Mouse (Mus musculus): ENCODE data around the gene Sin3a.

The Sin3a gene

DNA sequence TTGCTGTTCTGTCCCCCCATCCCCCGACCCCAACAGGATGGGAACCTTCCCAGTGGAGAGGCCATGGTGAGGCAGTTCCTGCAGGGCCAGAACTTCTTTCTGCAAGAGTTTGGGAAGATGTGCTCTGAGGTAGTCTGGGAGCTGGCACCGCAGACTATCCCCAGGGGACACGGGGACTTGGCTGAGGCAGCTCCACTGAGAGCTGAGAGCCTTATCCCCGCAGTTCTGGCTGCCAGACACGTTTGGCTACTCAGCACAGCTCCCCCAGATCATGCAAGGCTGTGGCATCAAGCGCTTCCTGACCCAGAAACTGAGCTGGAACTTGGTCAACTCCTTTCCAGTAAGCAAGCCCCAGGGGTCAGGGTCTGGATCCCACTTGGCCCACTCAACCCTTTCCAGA lies 65.4 kb downstream of the Sin3a start:
- DNase-seq (ENCODE audit: low read depth, low spot score) = no peak

DNA sequence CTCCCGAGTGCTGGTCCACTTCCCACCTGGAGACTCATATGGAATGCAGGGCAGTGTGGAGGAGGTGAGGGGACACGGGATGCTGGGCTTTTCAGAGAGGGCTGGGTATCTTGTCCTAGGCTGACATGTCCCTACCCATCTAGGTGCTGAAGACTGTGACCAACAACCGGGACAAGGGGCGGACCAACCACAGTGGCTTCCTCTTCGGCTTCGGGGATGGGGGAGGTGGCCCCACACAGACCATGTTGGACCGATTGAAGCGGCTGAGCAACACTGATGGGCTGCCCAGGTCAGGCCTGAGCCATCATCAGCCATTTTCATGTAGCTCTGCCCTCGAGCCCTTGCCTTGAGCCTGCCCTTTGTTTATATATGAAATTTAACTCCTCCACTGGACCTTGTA lies 65.9 kb downstream of the Sin3a start:
- no peak for DNase-seq (ENCODE audit: low read depth, low spot score)

DNA sequence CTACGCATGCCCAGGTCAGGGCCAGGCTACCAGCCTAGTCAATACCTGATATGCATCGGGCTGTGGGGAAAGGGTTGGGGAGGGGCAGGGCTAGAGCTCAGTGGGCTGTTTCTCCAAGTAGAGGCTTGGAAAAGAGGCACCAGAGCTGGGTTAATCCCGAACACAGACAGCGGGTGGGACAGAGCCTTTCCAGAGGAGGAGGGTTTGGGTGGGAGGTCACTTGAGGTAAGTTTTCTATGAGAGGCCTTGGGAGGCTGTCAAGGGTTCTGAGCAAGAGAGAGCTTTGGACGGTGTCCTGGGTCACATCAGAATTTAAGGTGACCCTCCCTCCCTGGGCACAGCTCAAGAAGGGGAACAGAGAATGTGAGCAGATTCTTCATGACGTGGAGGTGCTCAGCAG lies 66.7 kb downstream of the Sin3a start:
- no peak for DNase-seq (ENCODE audit: low read depth, low spot score)

DNA sequence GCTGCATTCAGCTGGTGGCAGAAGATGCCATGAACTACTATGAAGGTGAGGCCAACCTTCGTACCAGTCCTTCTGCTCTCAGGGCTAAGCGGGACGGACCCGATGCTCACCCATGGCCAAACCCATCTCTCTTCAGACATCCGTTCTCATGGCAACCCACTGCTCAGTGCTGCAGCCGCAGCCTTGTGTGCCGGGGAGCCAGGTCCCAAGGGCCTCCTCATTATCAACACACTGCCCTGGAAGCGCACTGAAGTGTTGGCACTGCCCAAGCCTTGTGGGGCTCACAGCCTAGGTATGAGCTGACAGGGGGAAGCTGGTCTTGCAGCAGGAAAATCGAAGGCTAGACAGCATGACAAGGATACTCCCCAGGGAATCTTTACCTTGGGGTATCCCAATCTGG lies 67.3 kb downstream of the Sin3a start:
- no peak for DNase-seq (ENCODE audit: low read depth, low spot score)

DNA sequence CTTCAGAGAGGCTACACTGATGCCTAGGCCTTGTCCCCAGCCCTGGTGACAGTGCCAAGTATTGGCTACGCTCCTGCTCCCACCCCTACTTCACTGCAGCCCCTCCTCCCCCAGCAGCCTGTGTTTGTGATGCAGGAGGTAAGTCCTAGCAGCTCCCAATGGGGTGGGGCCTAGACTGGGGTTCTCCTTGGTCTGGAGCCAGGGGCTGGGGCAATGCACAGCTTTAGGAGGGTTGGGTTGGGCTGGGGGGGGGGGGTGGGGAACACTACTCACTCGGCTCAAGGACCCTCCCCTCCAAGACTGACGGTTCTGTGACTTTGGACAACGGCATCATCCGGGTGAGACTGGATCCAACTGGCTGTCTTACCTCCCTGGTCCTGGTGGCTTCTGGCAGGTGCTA lies 67.7 kb downstream of the Sin3a start:
- DNase-seq (ENCODE audit: low read depth, low spot score) = no peak

DNA sequence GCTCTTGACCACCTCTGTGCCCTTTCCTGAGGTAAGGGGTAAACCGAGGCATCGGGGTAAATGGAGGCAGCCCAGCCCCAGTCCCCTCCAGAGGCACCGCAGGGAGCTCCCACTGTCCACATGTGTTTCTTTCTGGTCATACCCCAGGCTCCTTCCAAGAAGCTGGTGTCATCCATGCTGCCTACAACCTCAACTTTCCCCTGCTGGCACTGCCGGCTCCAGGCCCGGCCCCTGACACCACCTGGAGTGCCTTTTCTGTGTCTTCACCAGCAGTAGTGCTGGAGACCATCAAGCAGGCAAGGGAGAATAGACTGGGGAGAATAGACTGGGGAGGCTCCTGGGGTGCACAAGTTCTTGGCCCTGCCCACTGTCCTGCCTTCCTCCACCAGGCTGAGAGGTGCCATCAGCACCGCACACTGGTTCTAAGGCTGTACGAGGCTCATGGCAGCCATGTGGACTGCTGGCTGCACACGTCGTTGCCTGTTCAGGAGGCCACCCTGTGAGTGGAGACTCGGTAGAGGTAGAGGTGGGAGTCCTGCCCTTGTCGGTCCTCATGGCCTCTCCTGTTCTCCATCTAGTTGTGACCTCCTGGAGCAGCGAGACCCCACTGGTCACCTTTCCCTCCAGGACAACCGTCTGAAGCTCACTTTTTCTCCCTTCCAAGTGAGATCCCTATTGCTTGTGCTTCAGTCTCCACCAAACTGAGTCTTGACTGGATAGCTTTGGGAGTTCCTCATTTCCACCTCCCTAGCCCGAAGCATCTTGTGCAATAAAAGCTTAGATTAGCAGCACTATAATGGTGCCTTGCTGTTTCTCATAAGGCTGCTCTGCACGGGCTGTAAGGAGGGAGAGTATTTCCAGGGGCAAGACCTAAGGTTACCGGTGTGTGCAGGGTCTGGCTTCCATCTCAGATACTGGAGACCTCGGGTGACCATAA lies 69.8 kb downstream of the Sin3a start:
- DNase-seq (ENCODE audit: low read depth, low spot score) = no peak

DNA sequence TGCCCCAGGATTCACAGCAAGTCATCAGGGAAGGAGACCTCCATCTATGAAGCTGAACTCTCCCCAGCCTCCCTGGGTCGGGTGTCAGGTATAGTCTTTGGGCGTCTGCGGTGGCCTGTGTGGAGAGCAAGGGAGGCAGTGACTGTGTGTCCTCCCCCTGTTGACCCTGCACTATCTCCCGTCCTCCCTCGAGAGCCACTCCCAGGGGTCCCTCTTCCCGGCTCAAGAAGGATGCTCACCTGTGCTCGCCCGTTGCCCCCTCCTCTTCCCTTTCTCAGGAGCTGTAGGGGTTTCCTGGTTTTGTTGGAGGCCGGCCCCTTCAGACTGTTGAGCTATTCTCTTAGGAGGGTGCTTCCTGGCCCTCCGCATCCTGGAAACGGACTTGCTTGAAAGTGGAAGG lies 71.4 kb downstream of the Sin3a start:
- no peak for DNase-seq (ENCODE audit: low read depth, low spot score)

DNA sequence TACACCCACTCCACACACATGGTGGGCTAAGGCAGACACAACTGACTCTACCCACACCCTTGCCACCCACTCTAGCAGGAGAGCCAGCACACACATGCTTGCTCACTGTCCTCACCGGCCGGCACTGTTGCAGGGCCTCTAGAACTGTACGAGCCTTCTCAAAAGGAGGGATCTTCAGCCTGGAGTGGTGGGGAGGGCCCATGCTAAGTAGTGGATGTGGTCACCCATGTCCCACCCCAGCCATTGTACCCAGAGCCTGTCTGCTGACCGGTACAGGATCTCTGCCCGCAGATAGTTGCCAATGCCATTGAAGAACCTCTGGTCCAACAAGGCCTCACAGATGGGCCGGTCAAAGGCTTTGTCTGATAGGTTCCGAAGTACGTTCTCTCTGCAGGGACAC lies 73.0 kb downstream of the Sin3a start:
- no peak for DNase-seq (ENCODE audit: low read depth, low spot score)

DNA sequence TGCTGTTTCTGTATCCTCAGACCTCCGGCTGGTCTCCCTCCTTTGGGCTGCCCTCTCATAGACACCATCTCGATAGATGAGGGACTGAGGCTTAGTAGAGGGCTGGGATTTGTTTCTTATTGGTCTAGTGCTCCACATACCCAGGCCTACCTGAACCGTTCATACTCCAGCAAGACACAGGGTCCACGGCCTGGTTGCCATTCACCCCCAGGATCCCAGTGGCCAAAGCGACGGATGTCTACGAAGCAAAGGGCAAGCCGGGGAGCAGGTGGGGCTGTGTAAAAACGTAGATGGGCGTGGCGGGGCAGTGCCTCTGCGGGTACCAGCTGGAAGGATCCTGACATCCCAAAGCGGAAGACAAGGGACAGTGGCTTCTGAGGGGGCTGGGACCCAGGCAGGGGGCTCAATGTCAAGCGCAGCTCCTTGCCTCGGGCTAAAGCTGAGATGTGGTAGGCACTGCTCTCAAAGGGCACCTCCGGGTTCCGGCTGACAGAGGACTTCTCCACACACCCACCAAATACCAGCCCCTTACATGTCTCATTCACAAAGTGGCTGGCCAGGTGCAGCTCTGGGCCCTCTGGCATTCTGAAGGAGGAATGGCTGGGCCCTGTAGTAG lies 74.7 kb downstream of the Sin3a start:
- no peak for DNase-seq (ENCODE audit: low read depth, low spot score)

DNA sequence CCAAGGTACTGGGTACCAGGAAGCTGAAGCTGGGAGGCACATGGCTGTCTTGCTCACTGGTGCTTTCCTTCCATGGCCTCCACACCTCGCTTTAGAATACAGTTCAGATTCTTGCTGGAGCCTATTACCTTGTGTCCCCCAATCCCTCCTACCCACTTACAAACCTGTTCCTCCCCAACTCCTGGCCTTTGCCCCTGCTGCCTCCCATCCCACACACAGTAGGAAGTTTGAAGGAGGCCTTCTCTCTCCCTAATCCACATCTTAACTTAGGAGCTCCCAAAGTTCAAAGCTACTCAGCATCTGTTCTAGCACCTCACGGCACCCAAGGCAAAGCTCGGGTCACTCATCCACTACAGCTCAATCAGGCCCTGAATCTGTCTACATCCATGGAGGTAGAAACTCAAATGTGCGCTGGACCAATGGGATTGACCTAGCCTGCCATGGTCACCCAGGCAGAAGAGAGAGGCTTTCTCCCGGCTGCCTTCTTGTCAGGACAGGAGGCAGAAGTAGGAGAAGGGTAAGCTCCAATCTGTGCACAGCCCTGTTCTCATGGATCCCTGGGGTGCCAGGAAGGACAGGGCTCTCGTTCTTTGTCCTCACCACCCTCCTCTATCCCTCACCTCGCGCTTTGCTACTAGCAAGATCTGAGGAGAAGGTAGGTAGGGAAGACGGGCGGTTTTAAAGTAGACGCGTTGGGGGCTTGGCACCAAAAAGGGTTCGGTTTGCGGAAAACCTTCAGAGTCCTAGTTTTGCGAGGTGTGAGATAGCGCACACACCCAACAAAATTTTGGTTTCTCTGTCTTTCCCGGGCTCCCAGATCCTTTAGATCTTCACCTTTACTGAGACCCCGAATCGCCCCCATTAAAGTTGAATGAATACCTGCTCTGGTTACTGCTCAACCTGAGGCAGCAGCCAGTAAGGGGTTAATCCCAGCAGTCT lies 75.6 kb downstream of the Sin3a start:
- DNase-seq (ENCODE audit: low read depth, low spot score) = no peak

DNA sequence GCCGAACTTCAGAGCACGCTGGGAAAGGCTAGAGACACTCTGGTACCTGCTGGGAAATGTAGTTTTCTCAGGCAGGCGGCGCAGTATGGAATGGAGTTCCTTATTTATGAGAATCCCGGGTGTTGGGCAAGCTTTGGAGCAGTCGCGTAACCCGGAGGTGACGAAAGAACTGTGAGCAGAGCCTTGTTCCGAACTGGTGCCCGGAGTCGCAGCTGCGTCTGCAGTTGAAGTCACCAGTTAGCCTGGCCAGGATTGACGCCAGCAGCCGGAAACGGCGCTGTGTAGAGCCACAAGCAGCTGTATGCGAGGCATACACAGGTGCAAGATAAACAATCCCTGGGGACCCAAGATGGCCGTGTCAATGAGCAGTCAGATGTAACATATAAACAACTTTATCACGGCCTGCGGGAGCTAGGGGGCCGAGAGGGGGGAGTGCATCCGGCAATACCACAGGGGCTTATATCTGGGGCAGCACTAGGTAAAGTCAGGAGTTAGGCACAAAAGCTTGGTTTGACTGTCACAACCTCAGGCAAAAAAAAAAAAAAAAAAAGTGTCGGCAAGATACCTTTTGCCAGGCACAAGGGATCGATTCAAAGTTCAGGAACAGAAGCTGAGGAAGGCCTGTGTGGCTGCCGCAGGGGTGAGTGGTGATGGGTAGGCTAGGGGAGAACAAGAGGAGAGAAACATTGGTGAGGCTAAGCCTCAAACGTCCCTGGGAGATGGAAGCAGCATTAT lies 76.5 kb downstream of the Sin3a start, which contains the start of gene Neil1:
Gene Neil1 (minus strand): TSS at position 162 of the 735 bp plus-strand sequence.
- peak; percentile 89 for DNase-seq (ENCODE audit: low read depth, low spot score)

DNA sequence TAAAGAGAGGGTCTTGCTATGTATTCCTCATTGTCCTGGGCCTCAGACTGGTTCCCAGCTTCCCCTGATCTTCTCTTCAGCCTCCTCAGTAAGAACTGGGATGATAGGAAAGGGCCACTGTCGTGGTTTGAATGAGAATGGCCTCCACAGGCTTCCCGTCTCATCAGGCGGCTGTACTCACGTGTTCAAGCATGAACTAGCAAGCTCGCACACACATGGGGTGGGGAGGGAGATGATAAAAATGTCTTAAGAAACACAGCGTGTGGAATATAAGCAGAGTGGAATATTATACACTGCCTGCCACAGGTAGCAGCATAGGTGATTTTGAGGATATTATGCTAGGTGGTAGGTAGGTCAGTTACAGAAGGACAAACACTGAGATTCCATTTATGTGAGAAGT lies 77.2 kb downstream of the Sin3a start:
- DNase-seq (ENCODE audit: low read depth, low spot score) = no peak

DNA sequence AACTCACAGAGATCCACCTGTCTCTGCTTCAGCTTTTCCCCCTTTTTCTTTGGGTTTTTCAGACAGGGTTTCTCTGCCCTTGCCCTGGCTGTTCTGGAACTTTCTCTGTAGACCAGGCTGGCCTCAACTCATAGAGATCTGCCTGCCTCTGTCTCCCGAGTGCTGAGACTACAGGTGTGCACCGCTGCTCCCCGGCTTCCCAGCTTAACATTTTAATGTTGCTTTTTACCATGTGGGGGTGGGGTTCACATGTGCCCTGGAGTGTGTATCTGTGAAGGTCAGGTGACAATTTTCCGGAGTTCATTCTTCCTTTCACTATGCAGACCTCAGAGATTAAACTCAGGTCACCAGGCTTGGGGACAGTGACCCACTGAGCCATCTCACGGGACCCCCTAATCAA lies 78.4 kb downstream of the Sin3a start:
- DNase-seq (ENCODE audit: low read depth, low spot score) = no peak

DNA sequence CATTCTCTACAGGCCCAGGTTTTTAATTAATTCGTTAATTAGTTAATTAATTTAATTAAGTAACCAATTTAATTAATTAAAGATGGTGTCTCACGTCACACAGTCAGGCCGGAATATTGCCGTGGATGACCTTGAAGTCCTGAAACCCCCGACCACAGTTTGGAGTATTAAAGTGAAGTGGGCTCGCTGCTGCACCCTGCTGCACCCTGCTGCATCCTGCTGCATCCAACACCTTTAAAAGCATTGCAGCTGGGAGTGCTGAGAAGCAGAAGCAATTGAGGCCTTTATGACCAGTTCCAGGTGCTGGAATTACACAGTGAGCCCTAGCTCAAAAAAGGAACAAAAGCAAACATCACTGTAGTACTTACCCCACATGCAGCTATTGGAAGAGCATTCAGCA lies 80.5 kb downstream of the Sin3a start:
- DNase-seq (ENCODE audit: low read depth, low spot score) = no peak

DNA sequence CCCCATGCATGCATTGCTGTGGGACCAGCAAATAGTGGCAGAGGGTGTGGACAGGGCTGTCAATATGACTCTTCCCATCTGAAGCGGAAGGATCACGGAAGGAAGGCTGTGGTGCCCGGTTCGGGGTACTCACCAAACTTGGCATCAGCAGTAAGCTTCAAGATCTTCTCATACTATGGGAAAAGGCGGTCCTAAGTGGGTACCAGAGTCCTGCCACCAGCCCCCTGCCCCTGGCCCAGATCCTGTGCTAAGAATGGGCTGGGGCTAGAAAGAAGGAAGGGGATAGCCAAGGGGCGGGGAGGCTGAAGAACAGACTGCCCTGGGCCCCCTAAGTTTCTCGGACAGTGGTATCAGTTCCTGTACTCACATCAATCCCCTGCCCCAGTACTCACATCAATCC lies 84.5 kb downstream of the Sin3a start:
- DNase-seq (ENCODE audit: low read depth, low spot score) = no peak

DNA sequence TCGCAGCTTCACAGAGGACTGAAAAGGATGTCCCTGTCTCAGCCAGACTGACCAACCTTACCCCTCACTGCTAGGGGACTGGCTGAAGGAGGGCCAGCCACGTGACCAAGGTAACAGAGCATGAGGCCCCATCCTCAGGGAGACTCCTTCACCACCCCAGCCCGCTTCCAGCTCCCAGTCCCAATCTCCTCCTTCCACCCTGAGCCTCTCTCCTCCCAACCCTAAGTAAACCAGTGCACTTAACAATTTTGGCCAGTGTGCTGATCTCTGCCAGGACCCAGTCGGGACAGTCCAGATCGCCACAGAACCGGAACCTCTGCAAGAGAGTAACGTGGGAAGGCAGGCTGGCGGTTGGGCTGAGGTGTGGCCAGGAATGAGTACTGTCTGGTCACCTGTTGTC lies 85.0 kb downstream of the Sin3a start:
- no peak for DNase-seq (ENCODE audit: low read depth, low spot score)

DNA sequence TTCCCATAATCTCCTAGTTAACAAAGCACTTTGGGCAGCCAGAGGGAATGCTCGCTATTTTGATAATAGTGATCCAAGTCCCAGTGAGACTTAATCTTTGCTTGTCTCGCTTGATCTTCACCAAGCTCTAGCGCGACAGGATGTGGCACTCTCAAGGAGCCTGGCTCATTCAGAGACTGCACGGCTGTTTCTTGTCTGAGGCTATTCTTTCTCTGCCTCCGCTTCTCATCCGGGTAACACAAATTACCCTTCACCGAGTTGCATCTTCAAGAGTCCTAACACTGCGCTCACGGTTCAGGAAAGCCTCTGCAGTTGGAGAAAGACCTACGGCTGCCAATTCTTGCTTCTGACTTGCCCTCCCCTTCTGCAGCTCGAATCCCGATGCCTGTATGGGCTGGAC lies 85.7 kb downstream of the Sin3a start:
- DNase-seq (ENCODE audit: low read depth, low spot score) = no peak

DNA sequence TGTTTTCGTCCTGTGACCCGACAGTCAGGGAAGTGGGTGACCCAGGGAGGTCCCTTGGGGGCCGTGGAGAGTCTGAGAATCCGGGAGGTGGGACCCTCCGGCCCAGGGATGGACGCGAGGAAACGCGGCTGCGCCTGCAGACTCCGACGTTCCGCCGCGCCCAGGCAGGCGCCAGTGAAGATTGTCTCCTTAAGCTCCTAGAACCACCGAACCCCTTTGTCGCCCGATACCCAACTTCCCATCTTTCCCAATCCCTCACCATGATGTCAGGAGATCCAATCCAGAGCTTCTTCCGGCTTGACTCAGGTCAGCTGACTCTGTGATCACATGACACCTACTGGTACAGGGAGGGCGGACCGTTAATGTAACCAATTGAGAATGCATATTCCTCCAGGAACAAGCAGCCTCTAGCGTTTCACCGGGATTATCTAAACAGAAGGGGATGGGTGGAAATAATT lies 86.2 kb downstream of the Sin3a start, which contains the start of gene Commd4:
Gene Commd4 (minus strand): TSS at position 319 of the 458 bp plus-strand sequence.
- DNase-seq (ENCODE audit: low read depth, low spot score) = peak; percentile 97

DNA sequence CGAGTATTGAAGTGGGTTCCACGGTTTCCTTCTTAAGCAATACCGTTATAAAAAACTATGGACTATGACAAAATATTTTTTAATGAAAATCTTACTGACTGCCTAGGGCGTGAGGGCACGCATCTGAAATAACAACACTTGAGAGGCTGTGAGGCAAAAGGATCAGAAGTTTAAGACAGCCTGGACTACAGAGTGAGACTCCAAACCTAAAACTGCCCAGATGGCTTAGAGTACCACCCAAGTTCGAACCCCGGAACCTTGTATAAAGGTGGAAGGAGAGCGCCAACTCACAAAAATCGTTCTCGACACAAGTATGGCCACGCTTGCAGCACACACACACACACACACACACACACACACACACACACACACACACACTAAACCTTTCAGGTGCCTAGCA lies 86.7 kb downstream of the Sin3a start:
- no peak for DNase-seq (ENCODE audit: low read depth, low spot score)

DNA sequence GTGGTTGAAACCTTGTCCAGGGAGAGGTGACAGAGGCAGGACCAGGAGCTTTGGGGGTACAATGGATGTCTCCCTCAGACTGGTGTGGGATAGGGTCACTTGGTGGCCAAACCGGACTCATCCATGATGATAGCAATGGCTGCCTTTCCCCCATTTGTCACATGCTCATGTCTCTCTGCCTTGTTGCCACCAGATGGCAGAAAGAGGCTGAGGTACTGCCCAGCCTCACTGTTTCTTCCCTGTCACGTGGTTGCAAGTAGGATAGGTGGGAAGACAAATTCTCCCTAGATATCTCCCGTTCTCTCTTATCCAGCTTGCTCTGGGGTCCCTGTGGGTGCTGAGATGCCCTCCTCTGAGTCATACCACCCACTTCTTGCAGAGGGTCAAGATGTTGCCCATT lies 90.7 kb downstream of the Sin3a start:
- peak; percentile 30 for DNase-seq (ENCODE audit: low read depth, low spot score)

DNA sequence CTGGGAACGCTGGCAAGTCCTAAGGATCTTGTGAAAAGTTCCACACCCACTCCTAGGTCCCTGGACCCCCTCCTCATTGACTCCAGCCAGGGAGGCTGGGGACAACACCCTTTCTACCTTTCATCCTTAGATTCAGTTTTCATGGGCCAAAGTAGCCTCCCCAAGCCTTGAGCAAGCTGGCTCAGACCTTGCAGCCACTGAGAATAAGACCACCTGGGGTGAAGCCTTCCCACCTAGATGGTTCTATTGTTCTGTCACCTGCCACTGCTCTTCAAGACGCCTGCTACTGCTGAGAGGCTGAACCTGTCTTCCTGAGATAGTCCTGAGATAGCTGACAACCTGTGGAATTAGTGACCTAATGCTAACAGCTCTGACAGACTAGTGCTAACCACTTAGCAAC lies 91.3 kb downstream of the Sin3a start:
- no peak for DNase-seq (ENCODE audit: low read depth, low spot score)
